In genomic region chr12:73908274-73909012, GRCm38 (mm10) we compare ENCODE assay signal across 8 mouse cellular contexts. TPM values are rescaled to one million over a fixed set of nuclear protein-coding genes. Genes with fewer than 3 reads are reported as not detected.
DNase-seq lines count a peak whose midpoint lies in the region; ATAC-seq and TF ChIP-seq lines count a peak whose summit lies in the region.

No protein-coding gene starts in this region.

- peak overlapping the region; percentile 98 for H3K9ac ChIP-seq in embryonic facial prominence, embryonic 14.5 days (ENCODE audit: low read depth, low read length)
- H3K9ac ChIP-seq in heart, embryonic 11.5 days (ENCODE audit: low read depth, low read length) = peak overlapping the region; percentile 100
- peak overlapping the region; percentile 90 for H3K9ac ChIP-seq in kidney, embryonic 16.5 days (replicated peaks; ENCODE audit: low read length)
- peak overlapping the region; percentile 97 for H3K9ac ChIP-seq in liver, embryonic 11.5 days (ENCODE audit: low read depth, low read length)
- H3K9ac ChIP-seq in stomach, embryonic 14.5 days (replicated peaks; ENCODE audit: low read depth, low read length) = peak overlapping the region; percentile 97

- peak overlapping the region; percentile 81 for H3K4me2 ChIP-seq in embryonic facial prominence, embryonic 14.5 days (ENCODE audit: low read depth, low read length)
- peak overlapping the region; percentile 64 for H3K4me2 ChIP-seq in heart, embryonic 11.5 days
- H3K4me2 ChIP-seq in kidney, embryonic 16.5 days (replicated peaks; ENCODE audit: low read depth, low read length) = peak overlapping the region; percentile 70
- H3K4me2 ChIP-seq in liver, embryonic 11.5 days = peak overlapping the region; percentile 80
- peak overlapping the region; percentile 68 for H3K4me2 ChIP-seq in myocyte (ENCODE audit: low read depth)
- H3K4me2 ChIP-seq in stomach, embryonic 14.5 days (replicated peaks; ENCODE audit: low read depth, low read length) = peak overlapping the region; percentile 57

- TF ChIP-seq CTCF in bone marrow, adult 2 months (IDR thresholded peaks at IDR 0.05; ENCODE audit: control insufficient read depth, insufficient read depth, low read length) = no peak

- under 1% methylated on average over 64 of the region's 76 CpGs for WGBS in bone marrow, adult 2 months
- WGBS in embryonic facial prominence, embryonic 14.5 days = under 1% methylated on average over 46 of the region's 76 CpGs
- under 1% methylated on average over 52 of the region's 76 CpGs for WGBS in heart, embryonic 11.5 days (ENCODE audit: insufficient replicate concordance)
- WGBS in kidney, embryonic 16.5 days = under 1% methylated on average over 57 of the region's 76 CpGs
- WGBS in liver, embryonic 11.5 days = under 1% methylated on average over 71 of the region's 76 CpGs
- WGBS in stomach, embryonic 14.5 days = under 1% methylated on average over 73 of the region's 76 CpGs

- H3ac ChIP-seq in myocyte (ENCODE audit: control insufficient read depth, insufficient read length) = peak overlapping the region; percentile 94

- H3K4me1 ChIP-seq in bone marrow, adult 2 months (ENCODE audit: control insufficient read depth, insufficient read depth, low read length) = no peaks in the 10 kb centered on the region; the same call in 1 of the 2 replicates
- peaks cover 9% of the 10 kb centered on the region for H3K4me1 ChIP-seq in embryonic facial prominence, embryonic 14.5 days (ENCODE audit: control insufficient read depth, insufficient read depth, low read length)
- H3K4me1 ChIP-seq in heart, embryonic 11.5 days (ENCODE audit: control insufficient read depth, insufficient read depth, low read length) = peaks cover 5% of the 10 kb centered on the region; the same call in 1 of the 2 replicates
- H3K4me1 ChIP-seq in kidney, embryonic 16.5 days (ENCODE audit: insufficient read depth, low read length) = peaks cover 16% of the 10 kb centered on the region; the same call in 1 of the 2 replicates
- peaks cover 6% of the 10 kb centered on the region for H3K4me1 ChIP-seq in liver, embryonic 11.5 days (replicated peaks; ENCODE audit: control insufficient read depth, insufficient read depth, low read length)
- peaks cover 3% of the 10 kb centered on the region; the same call in 1 of the 2 replicates for H3K4me1 ChIP-seq in stomach, embryonic 14.5 days (ENCODE audit: control insufficient read depth, insufficient read depth, low read length)

- peak; percentile 77 for DNase-seq in A20 (ENCODE audit: low read depth, low spot score)
- DNase-seq in embryonic facial prominence, embryonic 14.5 days (ENCODE audit: low spot score) = peak; percentile 77
- no peak for DNase-seq in liver, embryonic 11.5 days (ENCODE audit: low spot score)

- no peak for TF ChIP-seq POLR2A in bone marrow, adult 2 months (IDR thresholded peaks at IDR 0.05; ENCODE audit: borderline replicate concordance, control insufficient read depth, low read depth, low read length)
- TF ChIP-seq POLR2A in myocyte (IDR thresholded peaks at IDR 0.05; ENCODE audit: insufficient read length, low read depth) = no peak

- H3K36me3 ChIP-seq in embryonic facial prominence, embryonic 14.5 days (ENCODE audit: control insufficient read depth, insufficient read depth, low read length) = no peaks in the 10 kb centered on the region
- no peaks in the 10 kb centered on the region for H3K36me3 ChIP-seq in heart, embryonic 11.5 days (ENCODE audit: control insufficient read depth, insufficient read depth, low read length)
- no peaks in the 10 kb centered on the region for H3K36me3 ChIP-seq in kidney, embryonic 16.5 days (ENCODE audit: insufficient read depth, low read length)
- no peaks in the 10 kb centered on the region for H3K36me3 ChIP-seq in liver, embryonic 11.5 days (ENCODE audit: control insufficient read depth, insufficient read depth, low read length)
- H3K36me3 ChIP-seq in myocyte (ENCODE audit: control insufficient read depth, insufficient read depth) = no peaks in the 10 kb centered on the region
- H3K36me3 ChIP-seq in stomach, embryonic 14.5 days (ENCODE audit: control insufficient read depth, insufficient read depth, low read length) = no peaks in the 10 kb centered on the region

- ATAC-seq in embryonic facial prominence, embryonic 14.5 days (ENCODE audit: low read depth) = peak; percentile 58
- ATAC-seq in heart, embryonic 11.5 days (replicated peaks; ENCODE audit: insufficient number of reproducible peaks, low FRiP score, low TSS enrichment) = peak; percentile 68
- peak; percentile 76 for ATAC-seq in kidney, embryonic 16.5 days (ENCODE audit: low FRiP score, low TSS enrichment)
- peak; percentile 60 for ATAC-seq in liver, embryonic 11.5 days (replicated peaks; ENCODE audit: low FRiP score)
- peak; percentile 43 for ATAC-seq in stomach, embryonic 14.5 days (ENCODE audit: insufficient number of reproducible peaks, insufficient read depth, low FRiP score, low read depth)

- H3K4me3 ChIP-seq in bone marrow, adult 2 months (replicated peaks; ENCODE audit: control insufficient read depth, low read depth, low read length) = peak overlapping the region; percentile 89
- peak overlapping the region; percentile 99 for H3K4me3 ChIP-seq in embryonic facial prominence, embryonic 14.5 days (ENCODE audit: low read depth, low read length)
- peak overlapping the region; percentile 99 for H3K4me3 ChIP-seq in heart, embryonic 11.5 days (ENCODE audit: low read depth, low read length)
- H3K4me3 ChIP-seq in kidney, embryonic 16.5 days (ENCODE audit: low read length) = peak overlapping the region; percentile 99
- peak overlapping the region; percentile 91 for H3K4me3 ChIP-seq in liver, embryonic 11.5 days (ENCODE audit: low read depth, low read length)
- peak overlapping the region; percentile 54 for H3K4me3 ChIP-seq in myocyte
- peak overlapping the region; percentile 95 for H3K4me3 ChIP-seq in stomach, embryonic 14.5 days (ENCODE audit: low read depth, low read length)

- no peaks in the 10 kb centered on the region for H3K9me3 ChIP-seq in embryonic facial prominence, embryonic 14.5 days (ENCODE audit: control insufficient read depth, low read length)
- H3K9me3 ChIP-seq in heart, embryonic 11.5 days (replicated peaks; ENCODE audit: control insufficient read depth, low read length) = no peaks in the 10 kb centered on the region
- no peaks in the 10 kb centered on the region for H3K9me3 ChIP-seq in kidney, embryonic 16.5 days (ENCODE audit: low read length)
- no peaks in the 10 kb centered on the region for H3K9me3 ChIP-seq in liver, embryonic 11.5 days (ENCODE audit: control insufficient read depth, low read length)
- H3K9me3 ChIP-seq in stomach, embryonic 14.5 days (ENCODE audit: control insufficient read depth, low read depth, low read length) = no peaks in the 10 kb centered on the region

- H3K27ac ChIP-seq in bone marrow, adult 2 months (ENCODE audit: control insufficient read depth, insufficient read depth, low read depth, low read length, poor library complexity) = peak overlapping the region; percentile 96
- peak overlapping the region; percentile 99 for H3K27ac ChIP-seq in embryonic facial prominence, embryonic 14.5 days (replicated peaks; ENCODE audit: low read depth, low read length)
- H3K27ac ChIP-seq in heart, embryonic 11.5 days (ENCODE audit: low read depth, low read length) = peak overlapping the region; percentile 100
- peak overlapping the region; percentile 97 for H3K27ac ChIP-seq in kidney, embryonic 16.5 days (ENCODE audit: low read length)
- peak overlapping the region; percentile 94 for H3K27ac ChIP-seq in liver, embryonic 11.5 days (ENCODE audit: low read depth, low read length)
- H3K27ac ChIP-seq in stomach, embryonic 14.5 days (ENCODE audit: low read length) = peak overlapping the region; percentile 99

- no peaks in the 10 kb centered on the region for H3K27me3 ChIP-seq in embryonic facial prominence, embryonic 14.5 days (replicated peaks; ENCODE audit: control insufficient read depth, insufficient read depth, low read length)
- H3K27me3 ChIP-seq in heart, embryonic 11.5 days (ENCODE audit: control insufficient read depth, insufficient read depth, low read length) = no peaks in the 10 kb centered on the region
- no peaks in the 10 kb centered on the region for H3K27me3 ChIP-seq in kidney, embryonic 16.5 days (ENCODE audit: insufficient read depth, low read length)
- H3K27me3 ChIP-seq in liver, embryonic 11.5 days (replicated peaks; ENCODE audit: control insufficient read depth, insufficient read depth, low read length) = no peaks in the 10 kb centered on the region
- no peaks in the 10 kb centered on the region for H3K27me3 ChIP-seq in myocyte (ENCODE audit: control insufficient read depth, insufficient read depth, insufficient read length)
- H3K27me3 ChIP-seq in stomach, embryonic 14.5 days (ENCODE audit: control insufficient read depth, insufficient read depth, low read length) = no peaks in the 10 kb centered on the region

- peaks cover 51% of the 10 kb centered on the region for H3K79me2 ChIP-seq in myocyte (ENCODE audit: control insufficient read depth, insufficient read depth)

RNA-seq across cellular contexts. Expression of gene Hif1a, which starts 7.3 kb away (rescaled TPM):
- polyA plus RNA-seq in bone marrow, adult 2 months (2011; ENCODE audit: insufficient read depth, insufficient read length, low replicate concordance, missing spikeins) = 4.4 and 10.4 TPM in 2 replicates
- 91.8 and 103 TPM in 2 replicates for polyA plus RNA-seq in embryonic facial prominence, embryonic 14.5 days (2014; fragmentation: Nextera tagmentation; extraction: Ambion mirVana)
- polyA plus RNA-seq in heart, embryonic 11.5 days (2014; fragmentation: Nextera tagmentation; extraction: Ambion mirVana) = 182 and 206 TPM in 2 replicates
- polyA plus RNA-seq in kidney, embryonic 16.5 days (2015; fragmentation: Nextera tagmentation; extraction: Ambion mirVana) = 70.5 and 73.6 TPM in 2 replicates
- polyA plus RNA-seq in liver, embryonic 11.5 days (2014; fragmentation: Nextera tagmentation; extraction: Ambion mirVana) = 46.5 and 54.6 TPM in 2 replicates
- polyA plus RNA-seq in myocyte (2012; fragmentation: generic; extraction: Trizol) = 39.9 TPM
- 79.0 and 87.4 TPM in 2 replicates for polyA plus RNA-seq in stomach, embryonic 14.5 days (2014; fragmentation: Nextera tagmentation; extraction: Ambion mirVana)

RNA-seq across cellular contexts. Expression of gene Gm49321, which starts 29.0 kb away (rescaled TPM):
- polyA plus RNA-seq in bone marrow, adult 2 months (2011; ENCODE audit: insufficient read depth, insufficient read length, low replicate concordance, missing spikeins) = not detected in 2 replicates
- polyA plus RNA-seq in embryonic facial prominence, embryonic 14.5 days (2014; fragmentation: Nextera tagmentation; extraction: Ambion mirVana) = 9.2 and 10.2 TPM in 2 replicates
- 12.0 and 14.1 TPM in 2 replicates for polyA plus RNA-seq in heart, embryonic 11.5 days (2014; fragmentation: Nextera tagmentation; extraction: Ambion mirVana)
- 13.1 and 14.8 TPM in 2 replicates for polyA plus RNA-seq in kidney, embryonic 16.5 days (2015; fragmentation: Nextera tagmentation; extraction: Ambion mirVana)
- 6.6 and 9.7 TPM in 2 replicates for polyA plus RNA-seq in liver, embryonic 11.5 days (2014; fragmentation: Nextera tagmentation; extraction: Ambion mirVana)
- polyA plus RNA-seq in myocyte (2012; fragmentation: generic; extraction: Trizol) = not detected
- 11.6 and 16.1 TPM in 2 replicates for polyA plus RNA-seq in stomach, embryonic 14.5 days (2014; fragmentation: Nextera tagmentation; extraction: Ambion mirVana)

RNA-seq across cellular contexts. Expression of gene Snapc1, which starts 55.8 kb away (rescaled TPM):
- polyA plus RNA-seq in bone marrow, adult 2 months (2011; ENCODE audit: insufficient read depth, insufficient read length, low replicate concordance, missing spikeins) = 4.5 and 8.0 TPM in 2 replicates
- 14.7 and 17.8 TPM in 2 replicates for polyA plus RNA-seq in embryonic facial prominence, embryonic 14.5 days (2014; fragmentation: Nextera tagmentation; extraction: Ambion mirVana)
- 17.8 and 21.2 TPM in 2 replicates for polyA plus RNA-seq in heart, embryonic 11.5 days (2014; fragmentation: Nextera tagmentation; extraction: Ambion mirVana)
- polyA plus RNA-seq in kidney, embryonic 16.5 days (2015; fragmentation: Nextera tagmentation; extraction: Ambion mirVana) = 22.3 and 22.8 TPM in 2 replicates
- polyA plus RNA-seq in liver, embryonic 11.5 days (2014; fragmentation: Nextera tagmentation; extraction: Ambion mirVana) = 13.6 and 15.1 TPM in 2 replicates
- polyA plus RNA-seq in myocyte (2012; fragmentation: generic; extraction: Trizol) = 3.4 TPM
- polyA plus RNA-seq in stomach, embryonic 14.5 days (2014; fragmentation: Nextera tagmentation; extraction: Ambion mirVana) = 20.9 and 22.4 TPM in 2 replicates
